Mouse (Mus musculus) cortical plate, adult 2 months (tissue): Measurements from ENCODE around the gene Nelfe.

Experiments
- CTCF ChIP-seq: fragments of 200-500 bp; IDR thresholded peaks from 2 replicates; pipeline ENCODE4 v1.5.1; 2011; ENCODE audit warnings: mild to moderate bottlenecking, control low read depth, low read length; ENCODE audit not compliant: insufficient read depth; ENCODE audit errors: extremely low read depth
- POLR2A ChIP-seq: fragments of 200-500 bp; IDR thresholded peaks from 2 replicates; pipeline ENCODE4 v1.6.1; 2011; ENCODE audit warnings: mild to moderate bottlenecking, low read length, control low read depth; ENCODE audit not compliant: insufficient read depth; ENCODE audit errors: extremely low read depth

DNA sequence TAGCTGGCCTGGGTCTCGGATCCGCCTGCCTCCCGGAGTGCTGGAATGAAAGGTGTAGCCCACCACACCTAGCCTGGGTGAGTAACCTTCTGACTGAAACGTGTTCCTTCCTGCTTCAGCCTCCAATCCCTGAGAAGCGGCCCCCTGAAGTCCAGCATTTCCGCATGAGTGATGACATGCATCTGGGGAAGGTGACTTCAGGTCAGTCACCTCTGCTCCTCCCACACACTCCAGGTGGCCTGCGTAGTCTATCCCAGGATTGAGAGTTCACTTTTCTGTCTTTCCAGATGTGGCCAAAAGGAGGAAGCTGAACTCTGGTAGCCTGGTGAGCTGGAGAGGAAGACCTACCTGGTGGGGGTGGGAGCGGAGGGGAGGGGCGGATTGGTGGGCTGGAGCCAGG is 52.7 kb downstream of the Nelfe start:
- TF ChIP-seq POLR2A = no peak
- TF ChIP-seq CTCF = no peak
